Mouse (Mus musculus) hindbrain, embryonic 11.5 days (tissue): ENCODE results near the gene Pde1b. TPM values are rescaled to one million over a fixed set of nuclear protein-coding genes. Genes with fewer than 3 reads are reported as not detected.
A peak's percentile ranks its signal among the peaks of the same experiment; 100 is the strongest.

ENCODE experiments used
- ATAC-seq: fragments of 200-750 bp; cut with Nextera tagmentation; 2 replicates; pipeline ENCODE4 v1.8.0; 2017; ENCODE audit warnings: mild to moderate bottlenecking, moderate TSS enrichment, moderate library complexity; ENCODE audit not compliant: low FRiP score
- DNase-seq: peaks from one replicate; pipeline ENCODE4 v3.0.0-alpha.2; 2015; ENCODE audit warnings: low spot score
- H3K27ac ChIP-seq: fragments of 300-500 bp; sonication (generic); 2 replicates; pipeline ENCODE4 v1.5.1; 2014; ENCODE audit warnings: mild to moderate bottlenecking, low read depth, low read length
- H3K27me3 ChIP-seq: fragments of 300-500 bp; sonication (generic); 2 replicates; pipeline ENCODE4 v1.6.1; 2014; ENCODE audit warnings: mild to moderate bottlenecking, low read length, moderate library complexity, mixed read lengths; ENCODE audit not compliant: control insufficient read depth, insufficient read depth
- H3K36me3 ChIP-seq: fragments of 300-500 bp; sonication (generic); 2 replicates; pipeline ENCODE4 v1.6.1; 2014; ENCODE audit warnings: mild to moderate bottlenecking, low read length, moderate library complexity, mixed read lengths; ENCODE audit not compliant: control insufficient read depth, insufficient read depth
- H3K4me1 ChIP-seq: fragments of 300-500 bp; sonication (generic); replicated peaks from 2 replicates; pipeline ENCODE4 v1.6.1; 2014; ENCODE audit warnings: low read length, mixed read lengths; ENCODE audit not compliant: control insufficient read depth, insufficient read depth
- H3K4me2 ChIP-seq: fragments of 300-500 bp; sonication (generic); replicated peaks from 2 replicates; pipeline ENCODE4 v1.6.1; 2014; ENCODE audit warnings: mild to moderate bottlenecking, low read depth, low read length
- H3K4me3 ChIP-seq: fragments of 300-500 bp; sonication (generic); 2 replicates; pipeline ENCODE4 v1.5.1; 2014; ENCODE audit warnings: low read depth, low read length
- H3K9ac ChIP-seq: fragments of 300-500 bp; sonication (generic); 2 replicates; pipeline ENCODE4 v1.6.1; 2014; ENCODE audit warnings: low read depth, low read length
- H3K9me3 ChIP-seq: fragments of 300-500 bp; sonication (generic); 2 replicates; pipeline ENCODE4 v1.6.1; 2016; ENCODE audit warnings: low read length; ENCODE audit not compliant: control insufficient read depth
- WGBS: fragments of 180-500 bp; shearing (Covaris S2); extraction: QIAGEN DNeasy Blood & Tissue Kit; methylation state at CpG from one replicate; pipeline ENCODE4 v1.1.7; 2014; 5-methylcytosine and 5-hydroxymethylcytosine counted together
- polyA plus RNA-seq: library from polyadenylated mRNA; unstranded; fragments of >200 nt; fragmentation: Nextera tagmentation; extraction: Ambion mirVana; gene quantifications from 2 replicates; pipeline ENCODE4 v1.2.1, GENCODE M21; 2014

The Pde1b gene
- polyA plus RNA-seq, 1 experiment from 2014 or later = 38.1 TPM

- Histone ChIP-seq H3K36me3 (no peaks in the 10 kb centered on the region), H3K4me3 (no peak overlapping the region), H3K4me1 (peaks cover 18% of the 10 kb centered on the region), H3K9me3 (no peaks in the 10 kb centered on the region), H3K27ac (peak overlapping the region; percentile 97), H3K4me2 (peak overlapping the region; percentile 28), H3K27me3 (no peaks in the 10 kb centered on the region), H3K9ac (peak overlapping the region; percentile 55)
- ATAC-seq = peak; percentile 75
- peak; percentile 76 for DNase-seq
- 3% methylated on average over 5 of the region's 5 CpGs for WGBS
These were observed 16.0 kb downstream of the Pde1b start for GRCm38 (mm10) chr15:103518600-103519385.

- Histone ChIP-seq H3K27ac (peak overlapping the region; percentile 97), H3K9me3 (no peaks in the 10 kb centered on the region), H3K4me2 (peak overlapping the region; percentile 23), H3K4me3 (no peak overlapping the region), H3K9ac (peak overlapping the region; percentile 55), H3K36me3 (no peaks in the 10 kb centered on the region; the same call in 1 of the 2 replicates), H3K27me3 (no peaks in the 10 kb centered on the region), H3K4me1 (peaks cover 18% of the 10 kb centered on the region)
- peak; percentile 80 for DNase-seq
- 16% methylated on average over 4 of the region's 4 CpGs for WGBS
- ATAC-seq = peak; percentile 86
These were observed 16.8 kb downstream of the Pde1b start for GRCm38 (mm10) chr15:103519386-103520378.

DNA sequence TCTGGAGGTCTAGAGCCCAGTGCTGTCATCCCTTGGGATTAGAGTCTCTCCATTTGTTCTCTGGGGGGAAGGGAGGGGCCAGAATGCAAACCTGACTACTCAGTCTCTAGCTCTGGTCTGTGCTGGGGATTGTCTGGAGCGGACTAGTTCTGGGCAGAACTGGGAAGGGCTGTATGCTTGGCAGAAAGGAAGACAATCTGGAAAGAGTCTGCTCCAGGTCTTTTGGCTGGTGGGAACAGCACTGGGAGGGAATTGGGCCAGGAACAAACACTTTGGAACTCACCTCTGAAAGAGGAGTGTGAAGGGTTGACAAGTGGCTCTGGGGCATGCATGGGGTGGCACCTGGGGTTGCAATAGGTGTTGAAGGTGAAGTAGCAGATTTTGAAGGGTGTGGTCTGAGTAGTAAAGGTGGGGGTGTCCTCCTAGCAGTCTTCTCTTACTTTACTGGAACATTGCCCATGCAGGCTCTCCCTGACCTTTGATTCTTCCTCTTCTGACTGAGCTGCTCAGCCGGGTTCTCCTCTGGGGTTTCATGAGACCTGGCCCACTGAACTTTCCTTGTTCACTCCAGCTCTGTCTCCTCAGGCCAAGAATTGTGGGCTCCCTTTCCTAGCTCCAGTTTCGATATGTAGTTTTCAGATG, 19.7 kb downstream of the Pde1b start:
- no peaks in the 10 kb centered on the region; the same call in 1 of the 2 replicates for H3K36me3 ChIP-seq
- no peak for DNase-seq
- H3K9me3 ChIP-seq = no peaks in the 10 kb centered on the region
- peaks cover 10% of the 10 kb centered on the region for H3K4me1 ChIP-seq
- no peak overlapping the region for H3K27ac ChIP-seq
- no peak for ATAC-seq
- H3K4me2 ChIP-seq = no peak overlapping the region
- no peaks in the 10 kb centered on the region for H3K27me3 ChIP-seq
- H3K4me3 ChIP-seq = no peak overlapping the region
- no peak overlapping the region for H3K9ac ChIP-seq
- 74% methylated on average over 3 of the region's 3 CpGs for WGBS

GRCm38 (mm10) chr15:103523156-103523555, 20.3 kb downstream of the Pde1b start:
- Histone ChIP-seq H3K36me3 (no peaks in the 10 kb centered on the region; the same call in 1 of the 2 replicates), H3K9me3 (no peaks in the 10 kb centered on the region), H3K27me3 (no peaks in the 10 kb centered on the region), H3K4me2 (no peak overlapping the region), H3K9ac (no peak overlapping the region), H3K4me1 (peaks cover 10% of the 10 kb centered on the region), H3K4me3 (no peak overlapping the region), H3K27ac (no peak overlapping the region)
- WGBS = 47% methylated on average over 3 of the region's 3 CpGs
- ATAC-seq (no peak), DNase-seq (peak; percentile 44)

DNA sequence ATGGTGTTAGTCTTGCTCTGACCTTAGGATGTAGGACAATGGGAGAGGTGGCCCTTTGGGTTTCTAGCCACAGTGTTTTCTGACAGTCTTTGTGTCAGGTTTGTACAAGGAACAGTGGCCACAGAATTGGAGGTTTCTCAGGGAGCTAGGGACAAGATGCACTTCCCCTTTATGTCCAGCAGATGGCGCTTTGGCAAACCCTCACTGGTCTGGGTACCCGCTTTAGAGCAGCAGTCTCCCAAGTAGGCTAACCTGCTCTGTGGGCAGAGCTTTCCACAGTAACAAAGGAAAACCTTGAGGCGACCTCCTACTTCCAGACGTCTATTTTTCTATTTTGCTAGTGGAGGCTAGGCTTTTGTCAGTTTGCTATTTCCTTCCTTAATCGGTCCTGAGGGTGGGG, 27.5 kb downstream of the Pde1b start:
- H3K27ac ChIP-seq = 0 out of 2 replicates have a peak overlapping the region, but pooled peaks have one; percentile 7
- H3K4me1 ChIP-seq = no peaks in the 10 kb centered on the region
- H3K36me3 ChIP-seq = no peaks in the 10 kb centered on the region; the same call in 1 of the 2 replicates
- no peak overlapping the region for H3K9ac ChIP-seq
- 7% methylated on average over 5 of the region's 5 CpGs for WGBS
- no peak overlapping the region for H3K4me3 ChIP-seq
- H3K9me3 ChIP-seq = no peaks in the 10 kb centered on the region
- ATAC-seq (peak; percentile 65), DNase-seq (peak; percentile 87)
- H3K4me2 ChIP-seq = no peak overlapping the region
- no peaks in the 10 kb centered on the region for H3K27me3 ChIP-seq

DNA sequence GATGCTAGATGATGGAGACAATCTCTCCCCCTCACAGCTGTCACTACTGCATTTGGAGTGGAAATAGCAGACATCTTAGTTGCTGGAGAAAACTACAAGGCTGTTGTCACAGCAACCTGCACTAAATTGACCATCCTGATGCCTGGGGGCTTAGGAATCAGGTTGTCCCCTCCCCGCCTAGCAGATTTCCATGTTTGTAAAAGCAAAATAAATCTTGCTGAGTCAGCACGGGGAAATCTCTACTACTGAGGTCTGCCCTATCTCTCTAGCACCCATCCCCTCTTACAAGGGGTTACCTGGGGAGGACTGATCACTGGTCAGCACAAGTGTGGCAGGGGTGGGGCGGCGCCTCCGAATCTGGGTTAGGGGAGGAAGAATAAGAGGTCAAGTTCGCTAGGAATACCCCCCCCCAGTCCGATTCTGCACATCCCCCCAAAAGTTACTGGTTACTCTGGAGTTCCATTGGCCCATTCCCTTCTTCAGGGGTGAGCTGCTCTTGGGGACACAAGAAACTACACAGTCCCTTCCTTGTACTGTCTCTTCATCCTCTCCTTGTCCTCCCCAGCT, 31.3 kb downstream of the Pde1b start:
- Histone ChIP-seq H3K27ac (no peak overlapping the region), H3K4me3 (no peak overlapping the region), H3K27me3 (no peaks in the 10 kb centered on the region; the same call in 1 of the 2 replicates), H3K4me2 (no peak overlapping the region), H3K4me1 (no peaks in the 10 kb centered on the region), H3K9me3 (no peaks in the 10 kb centered on the region), H3K36me3 (no peaks in the 10 kb centered on the region), H3K9ac (no peak overlapping the region)
- DNase-seq = no peak
- 90% methylated on average over 7 of the region's 7 CpGs for WGBS
- no peak for ATAC-seq

GRCm38 (mm10) chr15:103535030-103535429, 32.2 kb downstream of the Pde1b start:
- no peak overlapping the region for H3K4me3 ChIP-seq
- WGBS = 70% methylated on average over 2 of the region's 2 CpGs
- H3K9me3 ChIP-seq = no peaks in the 10 kb centered on the region
- H3K27ac ChIP-seq = no peak overlapping the region
- ATAC-seq = no peak
- no peak for DNase-seq
- H3K9ac ChIP-seq = no peak overlapping the region
- H3K4me2 ChIP-seq = no peak overlapping the region
- H3K36me3 ChIP-seq = no peaks in the 10 kb centered on the region
- no peaks in the 10 kb centered on the region; the same call in 1 of the 2 replicates for H3K27me3 ChIP-seq
- no peaks in the 10 kb centered on the region for H3K4me1 ChIP-seq

GRCm38 (mm10) chr15:103535786-103536185, 33.0 kb downstream of the Pde1b start:
- Histone ChIP-seq H3K27ac (no peak overlapping the region), H3K4me1 (no peaks in the 10 kb centered on the region), H3K9me3 (no peaks in the 10 kb centered on the region), H3K9ac (no peak overlapping the region), H3K4me2 (no peak overlapping the region), H3K36me3 (no peaks in the 10 kb centered on the region), H3K4me3 (no peak overlapping the region), H3K27me3 (no peaks in the 10 kb centered on the region; the same call in 1 of the 2 replicates)
- no peak for DNase-seq
- ATAC-seq = no peak
- 67% methylated on average over 1 of the region's 1 CpGs for WGBS
